Mouse (Mus musculus) left cerebral cortex, postnatal 10 days (tissue): ENCODE data around the gene Umad1. TPM values are rescaled to one million over a fixed set of nuclear protein-coding genes. Genes with fewer than 3 reads are reported as not detected.

Experiments used
- DNase-seq, 2 experiments: peaks; one replicate each; pipeline ENCODE4 v3.0.0; 2021 to 2022; ENCODE audit warnings: low spot score in 2 of 2, mixed read lengths in 1 of 2; ENCODE audit errors: extremely low spot score in 1 of 2
- intact Hi-C: fragments of 180-260 bp; cut with DNase I; formaldehyde crosslinking; loops from one replicate; pipeline ENCODE4 v1.15.1; 2025
- total RNA-seq, 2 experiments: library from RNA; stranded (reverse); gene quantifications; 2 replicates each; pipeline ENCODE4 v1.2.3; 2021

The Umad1 gene
- total RNA-seq = 10 to 100 TPM; 30.3 to 35.7 TPM

DNA sequence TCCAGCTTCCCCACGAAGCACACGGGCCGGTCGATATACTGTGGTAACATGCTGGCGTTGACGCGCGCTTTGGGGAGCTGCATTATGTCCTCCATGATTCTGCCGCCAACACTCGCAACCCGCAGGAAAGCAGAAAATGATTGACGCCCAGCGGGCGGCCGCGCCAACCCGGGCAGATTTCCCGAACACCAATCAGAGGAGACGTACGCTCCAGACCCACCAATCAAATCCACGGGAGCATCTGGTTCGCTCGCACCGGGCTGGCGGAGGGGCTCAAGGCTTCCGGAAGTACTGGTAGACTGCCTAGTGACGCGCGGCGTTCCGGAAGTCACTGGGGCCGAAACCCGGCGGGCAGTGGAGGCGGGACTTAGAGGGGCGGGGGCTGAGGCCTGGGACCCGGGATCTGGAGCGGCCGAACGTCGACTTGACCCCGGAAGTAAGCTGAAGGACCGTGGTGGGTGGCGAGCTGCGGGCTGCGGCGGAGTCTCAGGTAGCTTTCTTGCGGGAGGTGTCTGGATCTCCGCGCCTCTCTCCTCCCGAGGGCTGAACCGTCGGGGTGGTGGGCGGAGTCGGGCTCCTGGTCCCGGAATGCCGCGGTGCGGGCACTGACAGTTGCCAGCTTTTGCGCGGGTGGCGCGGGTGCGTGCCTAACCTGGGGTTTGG, at the start of gene Umad1, which contains the start of the genes Rpa3 and Gm45062:
TSS of gene Umad1 (plus strand) at position 285 of the 663 bp plus-strand sequence.
TSS of gene Rpa3 (minus strand) at position 170 of the 663 bp plus-strand sequence.
TSS of gene Gm45062 (plus strand) at position 447 of the 663 bp plus-strand sequence.
- peak; percentile 98 for DNase-seq
- intact Hi-C loops = no loop called here

DNA sequence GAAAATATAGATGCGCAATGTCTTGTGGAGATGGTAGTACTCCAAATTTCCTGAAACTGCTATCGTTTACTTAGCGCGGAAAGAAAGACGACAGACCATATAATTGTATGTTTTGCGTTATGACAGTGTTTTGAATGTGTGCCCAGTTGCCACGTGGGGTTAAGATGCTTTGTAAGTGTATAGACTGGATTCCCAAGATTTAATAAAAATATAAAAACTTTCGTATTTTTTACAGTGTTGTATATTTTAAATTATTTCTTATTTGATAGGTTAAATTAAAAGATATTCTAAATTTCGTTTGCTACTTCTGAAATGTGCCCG, 49.3 kb upstream of the Umad1 start:
- DNase-seq = peak in 1 of 2 experiments; percentile 26
- intact Hi-C loops = no loop called here

DNA sequence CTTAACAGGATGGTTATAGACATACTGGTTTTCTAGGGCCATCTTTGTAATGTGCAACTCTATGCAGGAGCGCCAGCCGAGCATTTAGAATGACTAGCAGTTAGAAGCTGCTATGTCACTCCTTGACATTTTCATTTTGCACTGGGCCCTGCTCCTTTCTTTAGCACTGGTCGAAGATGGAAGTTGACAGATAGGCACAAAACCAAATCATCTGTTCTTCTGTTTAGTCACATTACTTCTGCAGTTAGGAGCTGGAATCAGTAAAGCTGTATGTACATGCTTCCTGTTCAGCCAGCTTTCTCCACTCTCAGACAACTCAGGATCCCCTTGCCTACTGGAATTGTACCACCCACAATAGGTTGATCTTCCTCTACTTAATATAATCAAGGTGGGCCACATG, 48.4 kb upstream of the Umad1 start:
- no peak for DNase-seq
- intact Hi-C loops = no loop called here

DNA sequence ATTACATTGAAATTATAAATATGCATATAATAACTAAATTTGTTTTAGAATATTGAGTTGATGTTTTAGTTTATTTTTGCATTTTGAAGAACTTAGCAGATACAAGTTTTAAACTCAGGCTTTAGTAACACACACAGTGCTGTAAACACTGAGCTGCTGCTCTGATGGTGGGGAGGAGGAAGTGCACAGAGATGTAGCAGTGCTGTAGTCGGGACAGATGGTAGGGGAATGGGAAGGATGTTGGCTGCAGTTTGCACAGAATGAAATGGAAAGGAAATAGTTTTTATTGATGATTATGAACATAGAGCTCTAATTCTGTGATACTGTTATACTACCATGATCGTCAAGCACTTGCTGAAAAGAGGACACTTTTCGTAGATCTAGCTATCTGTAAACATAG, 32.1 kb upstream of the Umad1 start:
- no peak for DNase-seq
- intact Hi-C loops = no loop called here

DNA sequence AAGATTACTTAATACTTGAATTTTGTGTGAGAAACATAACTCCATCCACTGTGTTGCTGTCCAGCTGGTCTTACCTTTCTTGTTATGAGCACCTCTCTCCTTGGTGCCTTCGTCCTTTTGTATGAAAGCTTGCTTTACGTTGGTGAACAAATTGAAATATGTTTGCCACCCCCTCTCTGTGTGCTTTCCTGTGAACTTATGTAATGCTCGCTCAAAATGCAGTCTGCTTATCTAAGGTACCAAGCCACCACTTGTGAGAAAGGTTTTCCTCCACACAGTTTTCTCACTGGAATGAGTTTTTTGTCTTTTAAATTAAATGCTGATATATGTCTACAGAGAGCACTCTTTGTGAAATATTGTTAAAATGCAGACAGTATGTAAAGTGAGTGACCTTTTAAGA, 30.5 kb upstream of the Umad1 start:
- DNase-seq = no peak
- intact Hi-C loops = no loop called here

DNA sequence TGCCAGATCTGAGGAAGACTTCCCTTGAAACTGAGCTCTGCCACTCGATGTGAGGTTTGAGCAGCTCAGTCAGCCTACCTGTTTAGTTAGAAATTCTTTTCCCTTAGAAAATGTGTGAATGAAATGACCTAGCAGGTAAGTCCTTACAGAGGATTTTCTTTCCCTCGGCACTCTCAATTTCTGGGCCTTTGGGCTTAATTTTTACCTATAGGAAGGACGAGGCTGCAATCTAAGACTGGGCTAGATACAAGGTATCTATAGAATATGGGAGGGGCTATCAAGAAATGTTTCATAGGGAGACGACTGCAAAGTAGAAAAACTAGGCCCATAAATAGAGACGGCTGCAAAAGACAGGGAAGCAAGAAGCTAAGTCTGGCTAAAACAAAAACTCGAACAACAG, 772 bp upstream of the Umad1 start:
- intact Hi-C loops = no loop called here
- DNase-seq = no peak

DNA sequence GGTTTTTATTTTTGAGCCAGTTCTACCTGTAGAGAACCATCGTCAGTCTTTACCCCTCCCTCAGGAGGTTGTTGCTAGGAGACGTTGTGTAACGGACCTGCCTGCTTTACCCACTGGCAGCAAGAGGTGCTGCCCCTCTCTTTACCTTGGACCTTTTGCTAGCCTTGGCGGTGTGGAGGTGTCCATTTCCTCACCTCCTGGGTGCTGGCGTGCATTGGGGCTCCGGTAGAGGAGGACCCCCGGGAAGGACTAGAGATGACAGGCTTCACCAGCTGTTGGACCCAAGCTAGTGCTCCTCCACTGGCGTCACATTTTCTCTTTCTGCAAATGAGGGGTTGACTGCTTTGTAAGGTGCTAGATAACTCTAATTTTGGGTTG, 568 bp downstream of the Umad1 start:
- peak; percentile 26 to 36 for DNase-seq
- intact Hi-C loops = loop anchor here (10.0 kb wide), 1 partner anchor 575 kb away; no protein-coding TSS in a partner anchor

DNA sequence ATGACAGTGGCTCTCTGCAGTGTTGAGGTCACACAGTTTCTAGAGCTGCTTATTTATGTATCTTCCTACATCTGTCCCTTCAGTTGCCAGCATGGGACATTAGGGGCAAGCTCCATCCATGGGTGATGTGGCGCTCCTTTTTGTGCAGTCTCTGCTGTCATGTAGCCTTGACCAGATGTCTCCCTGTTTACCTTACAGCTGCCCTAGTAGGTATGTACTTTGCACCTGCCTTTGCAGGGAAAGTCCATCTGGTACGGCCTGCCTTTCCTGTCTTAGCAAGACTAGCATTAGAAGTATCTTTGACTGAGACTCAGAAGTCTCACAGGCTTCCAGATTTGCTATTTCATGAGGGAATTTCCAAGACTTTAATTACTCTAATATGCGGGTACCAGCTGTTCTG, 12.0 kb downstream of the Umad1 start:
- no peak for DNase-seq
- intact Hi-C loops = loop anchor here (5.0 kb wide), 1 partner anchor 466 kb away; no protein-coding TSS in a partner anchor

DNA sequence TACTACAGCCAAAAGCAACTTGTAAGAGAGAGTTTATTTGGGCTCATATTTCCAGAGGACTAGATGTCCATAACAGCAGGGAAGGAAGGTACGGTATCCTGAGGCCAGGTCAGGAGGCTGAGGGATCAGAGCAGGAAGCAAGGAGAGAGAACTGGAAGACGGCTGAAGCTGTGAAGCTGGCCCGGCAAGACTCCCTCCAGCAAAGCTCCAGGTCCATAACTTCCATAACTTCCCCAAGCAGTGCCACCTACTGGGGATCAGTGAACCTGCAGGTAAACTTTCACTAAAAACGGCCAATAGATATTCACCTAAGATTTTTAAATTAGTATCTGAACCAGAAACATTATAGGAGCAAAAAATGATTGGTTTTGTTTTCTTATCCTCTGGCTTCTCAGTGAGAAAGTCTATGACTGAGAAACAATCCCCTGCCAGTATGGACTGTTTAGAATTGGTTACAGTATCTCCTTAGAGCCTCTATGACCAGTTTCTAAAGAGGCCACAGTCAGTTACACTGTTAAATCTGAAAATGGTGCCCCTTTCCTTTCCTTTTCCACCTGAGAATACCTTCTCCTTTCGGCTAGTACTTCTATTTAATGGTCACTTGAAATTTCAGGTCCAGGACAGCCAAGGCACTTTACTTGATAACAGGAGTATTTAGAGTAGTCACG, 15.4 kb downstream of the Umad1 start:
- intact Hi-C loops = loop anchor here (5.0 kb wide), 2 partner anchors 138 to 463 kb away; no protein-coding TSS in a partner anchor
- peak in 1 of 2 experiments; percentile 46 for DNase-seq

DNA sequence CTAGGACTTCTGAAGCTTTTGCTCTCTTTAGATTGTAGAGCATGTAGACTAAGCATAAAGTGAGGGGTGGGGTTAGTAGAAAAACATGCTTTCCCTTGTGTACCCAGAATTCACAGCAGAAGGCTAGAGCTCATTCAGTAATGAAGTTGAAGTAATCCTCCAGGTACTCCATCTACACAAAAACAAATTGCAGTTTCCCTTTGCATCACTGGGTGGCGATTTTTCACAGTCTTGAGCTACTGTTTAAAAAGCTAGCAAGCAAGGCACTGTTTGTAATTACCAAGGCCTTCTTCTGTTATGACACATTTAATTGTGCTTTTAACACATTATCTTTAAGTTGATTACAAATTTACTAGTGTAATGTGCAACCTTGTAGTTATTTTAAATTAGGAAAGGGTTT, 16.0 kb downstream of the Umad1 start:
- intact Hi-C loops = loop anchor here (5.0 kb wide), 1 partner anchor 137 kb away; no protein-coding TSS in a partner anchor
- peak; percentile 53 to 68 for DNase-seq

DNA sequence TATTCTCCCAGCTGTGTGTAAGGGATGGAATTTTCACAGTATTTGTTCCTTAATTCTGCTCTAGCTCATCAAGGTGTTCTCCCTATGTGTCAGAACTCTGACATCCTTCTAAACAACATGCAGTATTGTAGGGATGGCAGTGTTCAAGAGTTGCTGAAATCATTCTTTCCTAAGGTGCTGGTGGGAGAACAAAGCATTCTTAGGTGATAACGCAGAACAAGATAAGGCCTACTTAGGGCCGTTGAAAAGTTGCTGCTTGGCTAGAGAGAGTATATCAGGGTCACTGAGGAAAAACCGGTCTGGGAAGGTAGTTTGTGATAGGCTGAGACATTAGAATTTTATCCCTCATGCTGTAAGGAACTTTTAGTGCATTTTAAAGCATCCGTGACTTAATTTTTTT, 17.3 kb downstream of the Umad1 start:
- DNase-seq = no peak
- intact Hi-C loops = loop anchor here (5.0 kb wide), 1 partner anchor 136 kb away; no protein-coding TSS in a partner anchor

DNA sequence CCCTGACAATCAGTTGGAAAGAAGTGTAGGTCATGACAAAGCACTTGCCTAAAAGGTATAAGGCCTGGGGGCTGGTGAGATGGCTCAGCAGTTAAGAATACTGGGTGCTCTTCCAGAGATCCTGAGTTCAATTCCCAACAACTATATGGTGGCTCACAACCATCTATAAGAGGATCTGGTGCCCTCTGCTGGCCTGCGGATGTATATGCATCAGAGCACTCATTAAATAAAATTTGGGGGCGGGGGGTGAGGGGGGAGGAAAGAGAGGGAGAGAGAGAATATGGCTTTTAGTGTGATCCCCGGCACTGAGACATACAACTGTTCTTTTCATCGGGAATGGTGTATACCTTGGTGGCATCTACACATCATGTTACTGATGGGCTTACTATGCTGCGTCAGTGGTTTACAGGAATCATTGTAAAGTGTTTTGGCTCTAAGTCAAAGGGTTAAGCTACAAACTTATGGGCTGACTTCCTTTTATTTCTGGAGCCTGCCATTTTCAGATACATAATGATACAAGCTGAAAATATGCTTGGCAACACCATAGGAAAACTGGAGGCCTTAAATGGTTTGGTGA, 19.4 kb downstream of the Umad1 start:
- intact Hi-C loops = loop anchor here (5.0 kb wide), 1 partner anchor 134 kb away; no protein-coding TSS in a partner anchor
- DNase-seq = no peak

DNA sequence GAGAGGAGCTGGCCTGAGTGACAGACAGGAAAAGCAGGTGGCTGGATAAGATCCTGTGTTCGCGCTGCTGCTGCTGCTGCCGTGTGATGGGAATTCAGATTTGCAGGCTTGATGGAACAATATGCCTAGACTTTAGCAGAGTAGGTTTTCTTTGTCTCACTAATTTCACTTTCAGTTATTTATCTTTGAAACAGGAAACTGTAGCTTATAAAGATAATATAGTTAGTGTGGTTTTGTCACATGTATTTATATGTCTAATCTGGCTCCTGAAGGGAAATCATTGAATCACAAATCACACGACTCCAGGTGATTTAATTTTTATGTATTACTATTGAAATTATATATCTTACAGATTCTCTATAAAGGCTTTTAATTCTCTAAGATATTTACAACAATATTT, 24.2 kb downstream of the Umad1 start:
- intact Hi-C loops = no loop called here
- no peak for DNase-seq

DNA sequence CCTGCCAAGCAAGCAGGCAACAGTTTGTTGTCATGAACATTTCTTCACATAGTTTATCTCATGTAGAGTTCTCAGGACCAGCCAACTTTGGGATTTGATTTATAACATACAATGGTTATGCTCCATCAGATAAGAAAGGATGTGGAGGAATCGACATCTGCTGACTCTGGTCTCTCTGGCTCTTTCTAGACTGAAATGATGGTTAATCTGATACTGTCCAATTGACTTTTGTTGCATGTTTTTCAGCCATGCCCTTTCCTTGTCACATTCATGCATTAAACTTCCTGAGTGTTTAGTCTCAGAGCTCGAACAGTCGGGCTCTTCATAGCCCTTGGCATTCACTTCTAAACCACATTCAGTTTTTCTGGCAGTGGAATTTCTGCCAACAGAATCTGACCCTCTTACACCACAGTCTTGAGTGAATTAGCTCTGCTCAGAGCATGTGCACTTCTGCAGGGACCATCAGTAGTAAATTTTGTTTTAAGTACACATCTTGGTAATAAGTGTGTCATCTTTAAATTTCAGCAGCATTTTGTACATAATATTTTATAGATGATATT, 26.4 kb downstream of the Umad1 start:
- intact Hi-C loops = loop anchor here (5.0 kb wide), 1 partner anchor 227 kb away; no protein-coding TSS in a partner anchor
- DNase-seq = no peak

DNA sequence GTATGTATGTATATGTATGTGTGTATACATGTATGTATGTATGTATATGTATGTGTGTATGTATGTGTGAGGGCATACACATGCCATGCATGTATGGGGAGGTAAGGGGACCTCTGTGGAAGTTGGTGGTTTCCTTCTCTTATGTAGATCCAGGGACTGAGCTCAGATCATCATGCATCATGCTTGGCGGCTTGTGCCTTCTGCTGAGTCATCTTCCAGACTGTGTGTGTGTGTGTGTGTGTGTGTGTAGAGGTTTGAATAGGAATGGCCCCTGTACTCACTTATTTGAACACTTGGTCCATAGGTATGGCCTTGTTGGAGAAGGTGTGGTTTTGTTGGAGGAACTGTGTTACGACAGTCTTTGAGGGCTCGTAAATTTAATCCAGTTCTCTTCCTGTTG, 27.1 kb downstream of the Umad1 start:
- intact Hi-C loops = loop anchor here (5.0 kb wide), 1 partner anchor 226 kb away; no protein-coding TSS in a partner anchor
- DNase-seq = no peak

DNA sequence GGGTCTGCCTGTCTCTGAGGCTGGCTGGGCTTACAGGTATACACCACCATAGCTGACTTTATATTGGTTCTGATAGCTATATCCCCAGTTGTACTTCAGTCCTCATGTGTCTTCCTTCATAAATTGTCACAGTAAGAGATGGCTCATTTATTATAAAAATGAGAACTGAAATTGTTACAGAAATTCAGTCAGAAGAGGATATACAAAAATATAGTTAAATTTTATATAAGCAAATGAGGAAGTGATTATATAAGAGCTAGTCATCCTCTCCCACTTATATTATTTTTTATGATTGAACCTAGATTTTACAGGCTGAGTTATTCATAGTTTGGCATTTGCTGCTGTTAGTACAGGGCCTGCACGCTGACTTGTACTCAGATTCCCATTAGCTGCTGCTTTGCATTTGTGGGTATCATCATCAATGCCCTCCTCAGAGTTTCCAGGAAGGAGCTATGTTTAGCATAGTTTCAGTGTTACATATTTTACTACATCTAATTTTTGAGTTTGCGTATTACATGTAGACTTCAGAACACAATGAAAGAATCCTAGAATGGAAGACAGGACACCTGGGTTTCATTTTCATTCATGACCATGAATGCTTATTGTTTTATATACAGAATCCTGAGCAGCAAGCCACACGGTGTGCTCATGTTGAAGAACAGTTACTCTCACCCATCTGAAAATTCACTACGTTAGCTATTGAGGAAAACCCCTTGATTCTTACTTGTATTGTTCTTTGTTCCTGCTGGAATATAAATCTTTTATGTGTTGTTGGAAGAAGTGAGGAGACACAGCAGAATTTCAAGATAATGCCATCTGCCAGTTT, 29.9 kb downstream of the Umad1 start:
- intact Hi-C loops = loop anchor here (5.0 kb wide), 1 partner anchor 223 kb away; no protein-coding TSS in a partner anchor
- no peak for DNase-seq

DNA sequence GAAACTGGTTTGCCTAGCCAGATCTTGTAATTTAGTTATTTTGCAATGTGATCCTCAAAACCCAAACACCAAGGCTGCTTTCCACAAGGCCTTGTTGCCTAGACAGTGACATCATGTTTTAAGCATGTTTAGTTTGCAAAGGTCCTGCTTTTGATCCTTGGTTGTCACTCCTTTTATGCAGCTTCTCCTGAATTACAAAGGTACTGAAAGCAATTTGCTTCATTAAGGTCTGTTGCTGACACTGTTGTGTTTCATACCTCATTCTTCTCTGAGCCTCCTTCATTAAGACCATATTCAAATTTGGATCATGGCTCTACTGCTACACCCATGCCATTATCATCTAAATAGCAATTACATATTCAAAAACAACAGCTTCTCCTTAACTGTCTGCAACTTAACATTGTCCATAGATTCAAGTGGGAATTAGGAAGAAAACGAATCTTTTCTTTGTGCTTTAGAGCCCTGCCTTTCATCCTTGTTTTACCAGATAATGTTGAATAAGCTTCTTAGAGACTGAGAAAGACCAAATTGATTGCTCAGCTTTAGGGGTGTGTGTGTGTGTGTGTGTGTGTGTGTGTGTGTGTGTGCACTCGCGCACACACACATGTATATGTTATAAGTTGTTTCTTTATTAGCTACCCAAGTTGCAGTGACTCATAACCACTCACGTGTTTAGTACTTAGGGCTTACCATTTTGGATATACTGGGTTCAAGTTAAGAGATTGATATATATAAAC, 35.1 kb downstream of the Umad1 start:
- no peak for DNase-seq
- intact Hi-C loops = no loop called here
